Mouse (Mus musculus): ENCODE data around the gene Klrd1. TPM values are rescaled to one million over a fixed set of nuclear protein-coding genes. Genes with fewer than 3 reads are reported as not detected.
A peak's percentile ranks its signal among the peaks of the same experiment; 100 is the strongest.

Klrd1 gene
- total RNA-seq (2014; rRNA removed) (not detected in 2 replicates), polyA plus RNA-seq (2015; fragmentation: Nextera tagmentation; extraction: Ambion mirVana) (not detected in 2 replicates)

- H3K27ac ChIP-seq (ENCODE audit: low read depth, low read length) = no peak within 1 kb of the TSS
- ATAC-seq (ENCODE audit: low FRiP score) (no peak), DNase-seq (ENCODE audit: low spot score) (no peak)
- H3K9me3 ChIP-seq (ENCODE audit: low read length) = no peaks in the 10 kb centered on the region
- H3K4me2 ChIP-seq (ENCODE audit: low read depth, low read length, poor library complexity, severe bottlenecking) = no peak within 1 kb of the TSS
- no peaks in the 10 kb centered on the region for H3K4me1 ChIP-seq (ENCODE audit: insufficient read depth, low read length)
- no peak within 1 kb of the TSS for H3K4me3 ChIP-seq (ENCODE audit: low read depth, low read length)
- 81% methylated on average over 3 of the region's 3 CpGs for WGBS
- no peaks in the 10 kb centered on the region for H3K27me3 ChIP-seq (ENCODE audit: insufficient read depth, low read length)
- H3K9ac ChIP-seq (replicated peaks; ENCODE audit: low read length, poor library complexity, severe bottlenecking) = no peak within 1 kb of the TSS
- no peak for TF ChIP-seq CTCF (IDR thresholded peaks at IDR 0.05)
- no peaks in the 10 kb centered on the region for H3K36me3 ChIP-seq (ENCODE audit: insufficient read depth, low read length)
These were observed at the start of gene Klrd1 for GRCm38 (mm10) chr6:129591508-129591907. Gene Klrd1 (plus strand): TSS chr6:129591782.

GRCm38 (mm10) chr6:129541931-129542330 is 49.7 kb upstream of the Klrd1 start:
- Histone ChIP-seq H3K9me3 (ENCODE audit: low read length) (no peaks in the 10 kb centered on the region), H3K4me1 (ENCODE audit: insufficient read depth, low read length) (no peaks in the 10 kb centered on the region), H3K27ac (ENCODE audit: low read depth, low read length) (no peak overlapping the region), H3K9ac (replicated peaks; ENCODE audit: low read length, poor library complexity, severe bottlenecking) (no peak overlapping the region), H3K27me3 (ENCODE audit: insufficient read depth, low read length) (no peaks in the 10 kb centered on the region), H3K36me3 (ENCODE audit: insufficient read depth, low read length) (peaks cover 46% of the 10 kb centered on the region), H3K4me3 (ENCODE audit: low read depth, low read length) (no peak overlapping the region), H3K4me2 (ENCODE audit: low read depth, low read length, poor library complexity, severe bottlenecking) (no peak overlapping the region)
- TF ChIP-seq CTCF (IDR thresholded peaks at IDR 0.05) = no peak
- WGBS = 47% methylated on average over 9 of the region's 9 CpGs
- ATAC-seq (ENCODE audit: low FRiP score) = no peak
- peak; percentile 22 for DNase-seq (ENCODE audit: low spot score)

GRCm38 (mm10) chr6:129542540-129542939 is 49.0 kb upstream of the Klrd1 start:
- TF ChIP-seq CTCF (IDR thresholded peaks at IDR 0.05) = no peak
- Histone ChIP-seq H3K4me2 (ENCODE audit: low read depth, low read length, poor library complexity, severe bottlenecking) (no peak overlapping the region), H3K27ac (ENCODE audit: low read depth, low read length) (no peak overlapping the region), H3K36me3 (ENCODE audit: insufficient read depth, low read length) (peaks cover 42% of the 10 kb centered on the region), H3K9me3 (ENCODE audit: low read length) (no peaks in the 10 kb centered on the region), H3K4me1 (ENCODE audit: insufficient read depth, low read length) (no peaks in the 10 kb centered on the region), H3K4me3 (ENCODE audit: low read depth, low read length) (no peak overlapping the region), H3K27me3 (ENCODE audit: insufficient read depth, low read length) (no peaks in the 10 kb centered on the region), H3K9ac (replicated peaks; ENCODE audit: low read length, poor library complexity, severe bottlenecking) (no peak overlapping the region)
- no peak for ATAC-seq (ENCODE audit: low FRiP score)
- no peak for DNase-seq (ENCODE audit: low spot score)
- WGBS = 91% methylated on average over 3 of the region's 3 CpGs

- H3K4me1 ChIP-seq (ENCODE audit: insufficient read depth, low read length) = no peaks in the 10 kb centered on the region
- 52% methylated on average over 6 of the region's 6 CpGs for WGBS
These were observed 47.6 kb upstream of the Klrd1 start for GRCm38 (mm10) chr6:129543709-129544606.

GRCm38 (mm10) chr6:129547277-129547676 is 44.3 kb upstream of the Klrd1 start:
- H3K9ac ChIP-seq (replicated peaks; ENCODE audit: low read length, poor library complexity, severe bottlenecking) = no peak overlapping the region
- no peaks in the 10 kb centered on the region for H3K27me3 ChIP-seq (ENCODE audit: insufficient read depth, low read length)
- H3K4me2 ChIP-seq (ENCODE audit: low read depth, low read length, poor library complexity, severe bottlenecking) = no peak overlapping the region
- DNase-seq (ENCODE audit: low spot score) = no peak
- no peaks in the 10 kb centered on the region for H3K4me1 ChIP-seq (ENCODE audit: insufficient read depth, low read length)
- H3K4me3 ChIP-seq (ENCODE audit: low read depth, low read length) = no peak overlapping the region
- no peaks in the 10 kb centered on the region for H3K36me3 ChIP-seq (ENCODE audit: insufficient read depth, low read length)
- TF ChIP-seq CTCF (IDR thresholded peaks at IDR 0.05) = no peak
- H3K9me3 ChIP-seq (ENCODE audit: low read length) = no peaks in the 10 kb centered on the region
- no peak overlapping the region for H3K27ac ChIP-seq (ENCODE audit: low read depth, low read length)
- WGBS = 83% methylated on average over 2 of the region's 2 CpGs
- no peak for ATAC-seq (ENCODE audit: low FRiP score)

More at GRCm38 (mm10) chr6:129543709-129544606, 47.6 kb upstream of the Klrd1 start:
- Histone ChIP-seq H3K27me3 (ENCODE audit: insufficient read depth, low read length) (no peaks in the 10 kb centered on the region), H3K4me2 (ENCODE audit: low read depth, low read length, poor library complexity, severe bottlenecking) (no peak overlapping the region), H3K27ac (ENCODE audit: low read depth, low read length) (no peak overlapping the region), H3K9ac (replicated peaks; ENCODE audit: low read length, poor library complexity, severe bottlenecking) (no peak overlapping the region), H3K4me3 (ENCODE audit: low read depth, low read length) (no peak overlapping the region), H3K9me3 (ENCODE audit: low read length) (no peaks in the 10 kb centered on the region), H3K36me3 (ENCODE audit: insufficient read depth, low read length) (peaks cover 29% of the 10 kb centered on the region)
- peak; percentile 99 for TF ChIP-seq CTCF (IDR thresholded peaks at IDR 0.05)
- ATAC-seq (ENCODE audit: low FRiP score) = peak; percentile 77
- DNase-seq (ENCODE audit: low spot score) = peak; percentile 78

GRCm38 (mm10) chr6:129548009-129548408 is 43.6 kb upstream of the Klrd1 start:
- Histone ChIP-seq H3K27me3 (ENCODE audit: insufficient read depth, low read length) (no peaks in the 10 kb centered on the region), H3K4me3 (ENCODE audit: low read depth, low read length) (no peak overlapping the region), H3K4me1 (ENCODE audit: insufficient read depth, low read length) (no peaks in the 10 kb centered on the region), H3K36me3 (ENCODE audit: insufficient read depth, low read length) (no peaks in the 10 kb centered on the region), H3K9ac (replicated peaks; ENCODE audit: low read length, poor library complexity, severe bottlenecking) (no peak overlapping the region), H3K27ac (ENCODE audit: low read depth, low read length) (no peak overlapping the region), H3K4me2 (ENCODE audit: low read depth, low read length, poor library complexity, severe bottlenecking) (no peak overlapping the region), H3K9me3 (ENCODE audit: low read length) (no peaks in the 10 kb centered on the region)
- no peak for DNase-seq (ENCODE audit: low spot score)
- no peak for ATAC-seq (ENCODE audit: low FRiP score)
- TF ChIP-seq CTCF (IDR thresholded peaks at IDR 0.05) = no peak
- WGBS = 71% methylated on average over 3 of the region's 3 CpGs
